Mouse (Mus musculus) neural tube, embryonic 14.5 days (tissue): ENCODE data around the gene Eva1b. TPM values are rescaled to one million over a fixed set of nuclear protein-coding genes. Genes with fewer than 3 reads are reported as not detected.

Experiments
- ATAC-seq: fragments of 200-750 bp; cut with Nextera tagmentation; 2 replicates; pipeline ENCODE4 v1.8.0; 2017; ENCODE audit warnings: low read depth, mild to moderate bottlenecking, moderate TSS enrichment, moderate library complexity
- H3K27ac ChIP-seq: fragments of 300-500 bp; sonication (generic); 2 replicates; pipeline ENCODE4 v1.5.1; 2014; ENCODE audit warnings: low read depth, mild to moderate bottlenecking, control low read depth, low read length, moderate library complexity, mixed read lengths
- H3K27me3 ChIP-seq: fragments of 300-500 bp; sonication (generic); 2 replicates; pipeline ENCODE4 v1.6.1; 2014; ENCODE audit warnings: low read length; ENCODE audit not compliant: control insufficient read depth, insufficient read depth
- H3K36me3 ChIP-seq: fragments of 300-500 bp; sonication (generic); 2 replicates; pipeline ENCODE4 v1.6.1; 2014; ENCODE audit warnings: low read length, mixed read lengths; ENCODE audit not compliant: control insufficient read depth, insufficient read depth
- H3K4me1 ChIP-seq: fragments of 300-500 bp; sonication (generic); 2 replicates; pipeline ENCODE4 v1.6.1; 2014; ENCODE audit warnings: low read length; ENCODE audit not compliant: control insufficient read depth, insufficient read depth
- H3K4me2 ChIP-seq: fragments of 300-500 bp; sonication (generic); 2 replicates; pipeline ENCODE4 v1.6.1; 2014; ENCODE audit warnings: mild to moderate bottlenecking, low read depth, low read length, control low read depth
- H3K4me3 ChIP-seq: fragments of 300-500 bp; sonication (generic); 2 replicates; pipeline ENCODE4 v1.5.1; 2014; ENCODE audit warnings: low read depth, low read length, control low read depth, mixed read lengths
- H3K9ac ChIP-seq: fragments of 300-500 bp; sonication (generic); replicated peaks from 2 replicates; pipeline ENCODE4 v1.6.1; 2014; ENCODE audit warnings: low read depth, mild to moderate bottlenecking, control low read depth, low read length, mixed read lengths
- H3K9me3 ChIP-seq: fragments of 300-500 bp; sonication (generic); 2 replicates; pipeline ENCODE4 v1.6.1; 2016; ENCODE audit warnings: low read length; ENCODE audit not compliant: control insufficient read depth
- WGBS: fragments of 180-500 bp; shearing (Covaris S2); extraction: QIAGEN DNeasy Blood & Tissue Kit; methylation state at CpG from one replicate; pipeline ENCODE4 v1.1.7; 2014; 5-methylcytosine and 5-hydroxymethylcytosine counted together
- polyA plus RNA-seq: library from polyadenylated mRNA; unstranded; fragments of >200 nt; fragmentation: Nextera tagmentation; extraction: Ambion mirVana; gene quantifications from 2 replicates; pipeline ENCODE4 v1.2.1, GENCODE M21; 2014

Gene Eva1b
- polyA plus RNA-seq, 1 experiment from 2014 or later: 5.4 TPM

- Histone ChIP-seq H3K4me2 (no peak overlapping the region), H3K36me3 (peaks cover 49% of the 10 kb centered on the region), H3K9ac (no peak overlapping the region), H3K9me3 (no peaks in the 10 kb centered on the region), H3K27me3 (no peaks in the 10 kb centered on the region), H3K4me3 (no peak overlapping the region), H3K4me1 (peaks cover 14% of the 10 kb centered on the region), H3K27ac (no peak overlapping the region)
- WGBS: 72% methylated on average over 6 of the region's 6 CpGs
- ATAC-seq: no peak
These were observed 14.8 kb upstream of the Eva1b start for GRCm38 (mm10) chr4:126132636-126133264.

GRCm38 (mm10) chr4:126134236-126134635, 13.3 kb upstream of the Eva1b start:
- no peak for ATAC-seq
- no peak overlapping the region for H3K9ac ChIP-seq
- peaks cover 14% of the 10 kb centered on the region for H3K4me1 ChIP-seq
- 91% methylated on average over 4 of the region's 4 CpGs for WGBS
- no peak overlapping the region for H3K4me2 ChIP-seq
- H3K9me3 ChIP-seq: no peaks in the 10 kb centered on the region
- no peak overlapping the region for H3K27ac ChIP-seq
- H3K4me3 ChIP-seq: no peak overlapping the region
- peaks cover 45% of the 10 kb centered on the region for H3K36me3 ChIP-seq
- no peaks in the 10 kb centered on the region for H3K27me3 ChIP-seq

DNA sequence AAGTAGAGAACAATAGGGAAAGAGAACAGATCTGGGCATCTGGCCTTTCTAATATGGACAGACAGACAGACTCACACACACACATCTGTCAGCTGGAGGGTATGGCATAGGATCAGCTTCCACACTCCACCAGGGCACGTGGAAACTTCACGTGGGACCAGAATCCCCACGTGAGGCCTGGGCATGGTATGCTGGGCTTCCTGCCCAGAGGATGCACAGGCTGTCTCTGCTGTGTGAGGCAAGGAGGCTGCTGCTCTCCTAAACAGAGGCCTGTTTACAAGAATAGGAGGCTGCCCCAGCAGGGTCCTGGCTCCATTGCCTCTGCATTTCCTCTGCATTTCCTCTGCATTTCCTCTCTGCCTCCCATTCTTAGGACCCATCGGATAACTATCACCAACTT, 12.9 kb upstream of the Eva1b start:
- Histone ChIP-seq H3K4me2 (no peak overlapping the region), H3K4me1 (peaks cover 14% of the 10 kb centered on the region), H3K27me3 (no peaks in the 10 kb centered on the region), H3K9me3 (no peaks in the 10 kb centered on the region), H3K27ac (no peak overlapping the region), H3K4me3 (no peak overlapping the region), H3K36me3 (peaks cover 44% of the 10 kb centered on the region), H3K9ac (no peak overlapping the region)
- WGBS: 94% methylated on average over 4 of the region's 4 CpGs
- ATAC-seq: no peak

- H3K27me3 ChIP-seq: no peaks in the 10 kb centered on the region
- no peak overlapping the region for H3K27ac ChIP-seq
- ATAC-seq: no peak
- H3K4me2 ChIP-seq: no peak overlapping the region
- H3K4me1 ChIP-seq: no peaks in the 10 kb centered on the region
- H3K9ac ChIP-seq: no peak overlapping the region
- WGBS: 88% methylated on average over 4 of the region's 4 CpGs
- no peak overlapping the region for H3K4me3 ChIP-seq
- no peaks in the 10 kb centered on the region for H3K9me3 ChIP-seq
- H3K36me3 ChIP-seq: peaks cover 39% of the 10 kb centered on the region; the same call in 1 of the 2 replicates
These were observed 9.8 kb upstream of the Eva1b start for GRCm38 (mm10) chr4:126137773-126138172.

- no peak overlapping the region for H3K9ac ChIP-seq
- H3K36me3 ChIP-seq: peaks cover 30% of the 10 kb centered on the region; the same call in 1 of the 2 replicates
- no peaks in the 10 kb centered on the region for H3K9me3 ChIP-seq
- H3K4me3 ChIP-seq: no peak overlapping the region
- no peak for ATAC-seq
- H3K4me1 ChIP-seq: no peaks in the 10 kb centered on the region
- no peak overlapping the region for H3K27ac ChIP-seq
- H3K4me2 ChIP-seq: no peak overlapping the region
- H3K27me3 ChIP-seq: no peaks in the 10 kb centered on the region
- WGBS: 80% methylated on average over 5 of the region's 5 CpGs
These were observed 6.5 kb upstream of the Eva1b start for GRCm38 (mm10) chr4:126141021-126141420.

GRCm38 (mm10) chr4:126145396-126145795, 2.1 kb upstream of the Eva1b start:
- peaks cover 12% of the 10 kb centered on the region for H3K4me1 ChIP-seq
- H3K27ac ChIP-seq: no peak overlapping the region
- H3K4me2 ChIP-seq: no peak overlapping the region
- WGBS: 63% methylated on average over 4 of the region's 4 CpGs
- 0 out of 2 replicates have a peak, but pooled peaks cover 2% of the 10 kb centered on the region for H3K36me3 ChIP-seq
- ATAC-seq: no peak
- H3K4me3 ChIP-seq: no peak overlapping the region
- H3K27me3 ChIP-seq: peaks cover 18% of the 10 kb centered on the region
- H3K9ac ChIP-seq: no peak overlapping the region
- H3K9me3 ChIP-seq: no peaks in the 10 kb centered on the region

GRCm38 (mm10) chr4:126146974-126147532, 491 bp upstream of the Eva1b start:
- no peaks in the 10 kb centered on the region for H3K36me3 ChIP-seq
- no peak overlapping the region for H3K27ac ChIP-seq
- no peaks in the 10 kb centered on the region for H3K9me3 ChIP-seq
- peaks cover 12% of the 10 kb centered on the region for H3K4me1 ChIP-seq
- no peak overlapping the region for H3K9ac ChIP-seq
- no peak for ATAC-seq
- 46% methylated on average over 9 of the region's 9 CpGs for WGBS
- no peak overlapping the region for H3K4me3 ChIP-seq
- H3K4me2 ChIP-seq: no peak overlapping the region
- peaks cover 18% of the 10 kb centered on the region for H3K27me3 ChIP-seq

- Histone ChIP-seq H3K4me2 (peak overlapping the region; percentile 60), H3K27me3 (peaks cover 18% of the 10 kb centered on the region), H3K36me3 (no peaks in the 10 kb centered on the region), H3K9me3 (no peaks in the 10 kb centered on the region), H3K4me3 (peak overlapping the region; percentile 39), H3K4me1 (peaks cover 12% of the 10 kb centered on the region), H3K27ac (peak overlapping the region; percentile 22; the same call in 1 of the 2 replicates), H3K9ac (peak overlapping the region; percentile 55)
- under 1% methylated on average over 37 of the region's 67 CpGs for WGBS
- ATAC-seq: peak; percentile 28; the same call in 1 of the 2 replicates
These were observed 817 bp downstream of the Eva1b start for GRCm38 (mm10) chr4:126148161-126148961.
